Mouse (Mus musculus) erythroblast, embryonic 14.5 days (primary cell): ENCODE results near the gene Mettl16.

ENCODE experiments used
- GATA1 ChIP-seq: IDR thresholded peaks from 2 replicates; pipeline ENCODE4 v1.6.1; 2012; ENCODE audit warnings: low read length, inconsistent platforms, mixed read lengths
- TAL1 ChIP-seq: IDR thresholded peaks from 3 replicates; pipeline ENCODE4 v1.6.1; 2012; ENCODE audit warnings: low read length, inconsistent platforms, mixed read lengths

DNA sequence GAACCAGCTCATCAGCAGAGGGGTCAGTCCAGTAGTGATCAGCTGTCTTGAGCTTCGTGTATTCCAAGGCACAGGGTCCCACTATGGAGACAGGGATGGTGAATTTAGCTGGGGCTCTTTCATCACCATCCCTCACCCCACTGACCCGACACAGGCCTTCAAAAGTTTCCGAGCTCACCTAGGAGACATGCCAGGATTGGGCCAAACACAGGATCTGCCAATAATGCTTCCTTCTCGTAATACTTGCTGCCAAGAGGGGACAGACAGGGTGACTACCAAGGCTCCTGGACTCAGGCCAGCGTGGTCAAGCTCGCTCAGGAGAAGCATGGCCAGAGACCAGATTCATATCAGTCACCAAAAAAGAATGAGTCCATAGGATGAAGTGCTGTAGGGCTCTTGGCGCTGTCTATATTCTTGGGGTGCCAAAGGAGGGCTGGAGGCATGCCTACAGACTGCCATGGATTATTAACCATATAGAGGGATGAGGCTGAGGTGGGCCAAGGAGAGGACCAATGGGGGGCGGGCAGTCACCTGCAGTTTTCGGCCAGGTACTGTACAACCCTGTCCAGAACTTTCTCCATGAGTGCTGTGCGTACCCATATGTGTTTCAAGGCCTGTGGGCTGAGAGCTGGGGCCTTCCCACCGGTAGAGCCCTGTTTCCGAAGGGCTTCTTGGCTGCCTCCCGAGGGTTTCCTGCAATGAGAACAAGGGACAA, 97.6 kb downstream of the Mettl16 start:
- no peak for TF ChIP-seq TAL1
- no peak for TF ChIP-seq GATA1
